Mouse (Mus musculus) layer of hippocampus, adult 8-10 months (tissue): ENCODE measurements around the gene Rsph6a. TPM values are rescaled to one million over a fixed set of nuclear protein-coding genes. Genes with fewer than 3 reads are reported as not detected.
"Not testable (repeated sequence)": the region's sequence is repeated elsewhere in the genome, so short reads cannot be mapped to it uniquely, and the experiment has no call there.

Experiments
- DNase-seq, 2 experiments: peaks; one replicate each; pipeline ENCODE4 v3.0.0; 2022; ENCODE audit warnings: low spot score in 2 of 2
- total RNA-seq, 4 experiments: library from RNA; stranded (reverse); gene quantifications; 2 replicates each; pipeline ENCODE4 v1.2.4; 2022

Rsph6a gene
- total RNA-seq, 4 experiments from 2014 or later: 0.41 to 0.61 TPM; not detected in 2

GRCm38 (mm10) chr7:19046286-19047069, 8.0 kb upstream of the Rsph6a start:
- no peak for DNase-seq

- no peak for DNase-seq
Observed at GRCm38 (mm10) chr7:19048006-19048527, 6.4 kb upstream of the Rsph6a start.

- DNase-seq: no peak
Observed at GRCm38 (mm10) chr7:19049252-19049651, 5.2 kb upstream of the Rsph6a start.

- no peak for DNase-seq
Observed at GRCm38 (mm10) chr7:19050172-19050571, 4.3 kb upstream of the Rsph6a start.

- DNase-seq: no peak
Observed at GRCm38 (mm10) chr7:19051161-19051560, 3.3 kb upstream of the Rsph6a start.

GRCm38 (mm10) chr7:19052345-19053135, 1.9 kb upstream of the Rsph6a start:
- peak; percentile 69 to 72 for DNase-seq

GRCm38 (mm10) chr7:19053136-19053532, 1.4 kb upstream of the Rsph6a start:
- DNase-seq: peak in 1 of 2 experiments; percentile 35

- no peak for DNase-seq
Observed at GRCm38 (mm10) chr7:19054777-19055076, 237 bp downstream of the Rsph6a start.

GRCm38 (mm10) chr7:19055108-19055507, 618 bp downstream of the Rsph6a start:
- DNase-seq: no peak

- no peak for DNase-seq
Observed at GRCm38 (mm10) chr7:19057405-19057804, 2.9 kb downstream of the Rsph6a start.

- no peak for DNase-seq
Observed at GRCm38 (mm10) chr7:19065896-19066295, 11.4 kb downstream of the Rsph6a start.

- no peak for DNase-seq
Observed at GRCm38 (mm10) chr7:19067063-19067462, 12.6 kb downstream of the Rsph6a start.

GRCm38 (mm10) chr7:19067935-19068334, 13.4 kb downstream of the Rsph6a start:
- no peak for DNase-seq

GRCm38 (mm10) chr7:19068707-19069106, 14.2 kb downstream of the Rsph6a start:
- DNase-seq: peak in 1 of 2 experiments; percentile 77

- no peak for DNase-seq
Observed at GRCm38 (mm10) chr7:19069500-19069899, 15.0 kb downstream of the Rsph6a start.

GRCm38 (mm10) chr7:19071024-19071423, 16.5 kb downstream of the Rsph6a start:
- not testable (repeated sequence) for DNase-seq

- DNase-seq: no peak
Observed at GRCm38 (mm10) chr7:19073504-19073903, 19.0 kb downstream of the Rsph6a start.

- no peak for DNase-seq
Observed at GRCm38 (mm10) chr7:19074494-19074893, 20.0 kb downstream of the Rsph6a start.

GRCm38 (mm10) chr7:19075231-19075630, 20.7 kb downstream of the Rsph6a start:
- DNase-seq: no peak

GRCm38 (mm10) chr7:19075723-19076585, 21.5 kb downstream of the Rsph6a start, which contains the start of gene Dmwd:
Gene Dmwd, plus strand, starts transcription at chr7:19076227.
- peak; percentile 98 for DNase-seq

- DNase-seq: no peak
Observed at GRCm38 (mm10) chr7:19076586-19076991, 22.1 kb downstream of the Rsph6a start.
